15 mouse cellular contexts compared by ENCODE assay signal in genomic region chr8:70885612-70886011, GRCm38 (mm10). TPM values are rescaled to one million over a fixed set of nuclear protein-coding genes. Genes with fewer than 3 reads are reported as not detected.
A peak's percentile ranks its signal among the peaks of the same experiment; 100 is the strongest.
DNase-seq lines count a peak whose midpoint lies in the region; ATAC-seq and TF ChIP-seq lines count a peak whose summit lies in the region.
"Had no signal": no experiment of that assay in that cellular context is flagged by ENCODE, and none has a peak within 500 bp of the region (broad histone marks: within the 10 kb centered on the region; RNA-seq: fewer than 3 reads in every experiment).

No protein-coding gene starts in this region.

- no peak for TF ChIP-seq CTCF in stomach, postnatal 0 days (IDR thresholded peaks at IDR 0.05; ENCODE audit: low read depth)

- TF ChIP-seq EP300 in stomach, postnatal 0 days (optimal IDR thresholded peaks at IDR 0.05) = no peak

- DNase-seq in hindbrain, embryonic 11.5 days (ENCODE audit: low spot score) = peak; percentile 44
- peak; percentile 43 for DNase-seq in thymus, postnatal 0 days (ENCODE audit: low spot score)
- no peak for DNase-seq in thymus, postnatal 25 days
- DNase-seq in embryonic facial prominence, embryonic 14.5 days (ENCODE audit: low spot score) = peak; percentile 42
- DNase-seq in stomach, postnatal 0 days (ENCODE audit: low spot score) = peak; percentile 56
- no peak for DNase-seq in right cerebral cortex, postnatal 14 days
- DNase-seq: heart, adult 18-20 months; right cerebral cortex, postnatal 25 days; thymus, postnatal 36 days had no signal

- H3K36me3 ChIP-seq in hindbrain, embryonic 11.5 days (ENCODE audit: control insufficient read depth, insufficient read depth, low read length) = no peaks in the 10 kb centered on the region
- no peaks in the 10 kb centered on the region for H3K36me3 ChIP-seq in hindbrain, embryonic 16.5 days (ENCODE audit: control insufficient read depth, insufficient read depth, low read length)
- H3K36me3 ChIP-seq in embryonic facial prominence, embryonic 14.5 days (ENCODE audit: control insufficient read depth, insufficient read depth, low read length) = no peaks in the 10 kb centered on the region
- no peaks in the 10 kb centered on the region for H3K36me3 ChIP-seq in stomach, postnatal 0 days (ENCODE audit: control insufficient read depth, insufficient read depth, low read length)
- H3K36me3 ChIP-seq in forebrain, embryonic 16.5 days (ENCODE audit: control insufficient read depth, insufficient read depth) = no peaks in the 10 kb centered on the region
- H3K36me3 ChIP-seq: limb, embryonic 15.5 days; midbrain, embryonic 15.5 days had no signal

- no peak overlapping the region for H3K9ac ChIP-seq in hindbrain, embryonic 11.5 days (ENCODE audit: low read depth, low read length)
- no peak overlapping the region for H3K9ac ChIP-seq in hindbrain, embryonic 16.5 days (ENCODE audit: low read depth, low read length)
- no peak overlapping the region for H3K9ac ChIP-seq in embryonic facial prominence, embryonic 14.5 days (ENCODE audit: low read depth, low read length)
- H3K9ac ChIP-seq in stomach, postnatal 0 days (ENCODE audit: low read length) = no peak overlapping the region
- no peak overlapping the region for H3K9ac ChIP-seq in forebrain, embryonic 16.5 days (replicated peaks; ENCODE audit: low read depth, low read length)
- H3K9ac ChIP-seq: limb, embryonic 15.5 days; midbrain, embryonic 15.5 days had no signal

- H3K27me3 ChIP-seq in hindbrain, embryonic 11.5 days (ENCODE audit: control insufficient read depth, insufficient read depth, low read length) = peaks cover 7% of the 10 kb centered on the region
- peaks cover 4% of the 10 kb centered on the region for H3K27me3 ChIP-seq in hindbrain, embryonic 16.5 days (replicated peaks; ENCODE audit: control insufficient read depth, insufficient read depth, low read length)
- H3K27me3 ChIP-seq in embryonic facial prominence, embryonic 14.5 days (replicated peaks; ENCODE audit: control insufficient read depth, insufficient read depth, low read length) = peaks cover 4% of the 10 kb centered on the region; the same call in 1 of the 2 replicates
- no peaks in the 10 kb centered on the region for H3K27me3 ChIP-seq in stomach, postnatal 0 days (ENCODE audit: control insufficient read depth, insufficient read depth, low read length)
- H3K27me3 ChIP-seq in forebrain, embryonic 16.5 days (replicated peaks; ENCODE audit: control insufficient read depth, insufficient read depth, low read length) = peaks cover under 1% of the 10 kb centered on the region
- H3K27me3 ChIP-seq: Patski had no signal

- no peak overlapping the region for H3K4me2 ChIP-seq in hindbrain, embryonic 11.5 days (replicated peaks; ENCODE audit: low read depth, low read length)
- no peak overlapping the region for H3K4me2 ChIP-seq in hindbrain, embryonic 16.5 days (ENCODE audit: low read length)
- H3K4me2 ChIP-seq in embryonic facial prominence, embryonic 14.5 days (ENCODE audit: low read depth, low read length) = no peak overlapping the region
- no peak overlapping the region for H3K4me2 ChIP-seq in stomach, postnatal 0 days (replicated peaks; ENCODE audit: low read depth)
- no peak overlapping the region for H3K4me2 ChIP-seq in forebrain, embryonic 16.5 days (ENCODE audit: low read length)
- H3K4me2 ChIP-seq: limb, embryonic 15.5 days; midbrain, embryonic 15.5 days had no signal

- H3K27ac ChIP-seq in hindbrain, embryonic 11.5 days (ENCODE audit: low read depth, low read length) = no peak overlapping the region
- no peak overlapping the region for H3K27ac ChIP-seq in hindbrain, embryonic 16.5 days (ENCODE audit: low read depth, low read length)
- H3K27ac ChIP-seq in embryonic facial prominence, embryonic 14.5 days (replicated peaks; ENCODE audit: low read depth, low read length) = no peak overlapping the region
- H3K27ac ChIP-seq in stomach, postnatal 0 days (replicated peaks) = no peak overlapping the region
- no peak overlapping the region for H3K27ac ChIP-seq in forebrain, embryonic 16.5 days (ENCODE audit: low read length)
- H3K27ac ChIP-seq: limb, embryonic 15.5 days; midbrain, embryonic 15.5 days had no signal

- no peaks in the 10 kb centered on the region for H3K9me3 ChIP-seq in hindbrain, embryonic 11.5 days (ENCODE audit: control insufficient read depth, low read length)
- H3K9me3 ChIP-seq in hindbrain, embryonic 16.5 days (ENCODE audit: control insufficient read depth, low read length) = no peaks in the 10 kb centered on the region
- no peaks in the 10 kb centered on the region for H3K9me3 ChIP-seq in embryonic facial prominence, embryonic 14.5 days (ENCODE audit: control insufficient read depth, low read length)
- no peaks in the 10 kb centered on the region for H3K9me3 ChIP-seq in stomach, postnatal 0 days (ENCODE audit: control insufficient read depth, low read length)
- H3K9me3 ChIP-seq in forebrain, embryonic 16.5 days (ENCODE audit: control insufficient read depth, low read length) = no peaks in the 10 kb centered on the region
- H3K9me3 ChIP-seq: limb, embryonic 15.5 days; midbrain, embryonic 15.5 days had no signal

- 14% methylated on average over 12 of the region's 12 CpGs for WGBS in hindbrain, embryonic 11.5 days
- 17% methylated on average over 12 of the region's 12 CpGs for WGBS in hindbrain, embryonic 16.5 days
- 13% methylated on average over 12 of the region's 12 CpGs for WGBS in embryonic facial prominence, embryonic 14.5 days
- WGBS in stomach, postnatal 0 days = 12% methylated on average over 12 of the region's 12 CpGs
- WGBS in forebrain, embryonic 16.5 days = 21% methylated on average over 12 of the region's 12 CpGs

- no peaks in the 10 kb centered on the region; the same call in 1 of the 2 replicates for H3K4me1 ChIP-seq in hindbrain, embryonic 11.5 days (replicated peaks; ENCODE audit: control insufficient read depth, insufficient read depth, low read length)
- no peaks in the 10 kb centered on the region; the same call in 1 of the 2 replicates for H3K4me1 ChIP-seq in hindbrain, embryonic 16.5 days (ENCODE audit: control insufficient read depth, insufficient read depth, low read depth, low read length)
- H3K4me1 ChIP-seq in embryonic facial prominence, embryonic 14.5 days (ENCODE audit: control insufficient read depth, insufficient read depth, low read length) = peaks cover 1% of the 10 kb centered on the region; the same call in 1 of the 2 replicates
- H3K4me1 ChIP-seq in stomach, postnatal 0 days (replicated peaks; ENCODE audit: control insufficient read depth, insufficient read depth) = no peaks in the 10 kb centered on the region
- H3K4me1 ChIP-seq in forebrain, embryonic 16.5 days (replicated peaks; ENCODE audit: control insufficient read depth, insufficient read depth, low read length) = no peaks in the 10 kb centered on the region
- H3K4me1 ChIP-seq: midbrain, embryonic 15.5 days had no signal

- no peak overlapping the region for H3K4me3 ChIP-seq in hindbrain, embryonic 11.5 days (ENCODE audit: low read depth, low read length)
- no peak overlapping the region for H3K4me3 ChIP-seq in hindbrain, embryonic 16.5 days (ENCODE audit: low read length)
- H3K4me3 ChIP-seq in embryonic facial prominence, embryonic 14.5 days (ENCODE audit: low read depth, low read length) = no peak overlapping the region
- no peak overlapping the region for H3K4me3 ChIP-seq in stomach, postnatal 0 days (ENCODE audit: low read depth, low read length)
- H3K4me3 ChIP-seq in forebrain, embryonic 16.5 days (replicated peaks; ENCODE audit: low read length) = no peak overlapping the region
- H3K4me3 ChIP-seq: erythroblast, embryonic 14.5 days; limb, embryonic 15.5 days; midbrain, embryonic 15.5 days had no signal

- ATAC-seq in hindbrain, embryonic 11.5 days (ENCODE audit: low FRiP score) = no peak
- ATAC-seq in hindbrain, embryonic 16.5 days = no peak
- ATAC-seq in embryonic facial prominence, embryonic 14.5 days (ENCODE audit: low read depth) = no peak
- ATAC-seq in stomach, postnatal 0 days (ENCODE audit: low FRiP score, low TSS enrichment) = no peak
- no peak for ATAC-seq in forebrain, embryonic 16.5 days
- ATAC-seq: midbrain, embryonic 15.5 days; Patski had no signal

RNA-seq across cellular contexts. Expression of gene Slc5a5, which starts 6.9 kb away (rescaled TPM):
- polyA plus RNA-seq in hindbrain, embryonic 11.5 days (2014; fragmentation: Nextera tagmentation; extraction: Ambion mirVana) = 0.47 and 0.71 TPM in 2 replicates
- 2.4 and 3.1 TPM in 2 replicates for polyA plus RNA-seq in hindbrain, embryonic 16.5 days (2015; fragmentation: Nextera tagmentation; extraction: Ambion mirVana)
- polyA plus RNA-seq in thymus, postnatal 0 days (2015; fragmentation: Nextera tagmentation; extraction: Ambion mirVana) = 0.49 and 1.6 TPM in 2 replicates
- 0.42 and 0.58 TPM in 2 replicates for polyA plus RNA-seq in embryonic facial prominence, embryonic 14.5 days (2014; fragmentation: Nextera tagmentation; extraction: Ambion mirVana)
- polyA plus RNA-seq in stomach, postnatal 0 days (2015; fragmentation: Nextera tagmentation; extraction: Ambion mirVana) = 42.8 and 58.5 TPM in 2 replicates
- 1.6 and 1.9 TPM in 2 replicates for polyA plus RNA-seq in forebrain, embryonic 16.5 days (2015; fragmentation: Nextera tagmentation; extraction: Ambion mirVana)

RNA-seq across cellular contexts. Expression of gene Rpl18a, which starts 11.6 kb away (rescaled TPM):
- 3,048 and 3,182 TPM in 2 replicates for polyA plus RNA-seq in hindbrain, embryonic 11.5 days (2014; fragmentation: Nextera tagmentation; extraction: Ambion mirVana)
- polyA plus RNA-seq in hindbrain, embryonic 16.5 days (2015; fragmentation: Nextera tagmentation; extraction: Ambion mirVana) = 1,821 and 2,018 TPM in 2 replicates
- polyA plus RNA-seq in thymus, postnatal 0 days (2015; fragmentation: Nextera tagmentation; extraction: Ambion mirVana) = 6,882 and 7,160 TPM in 2 replicates
- 5,430 and 5,481 TPM in 2 replicates for polyA plus RNA-seq in embryonic facial prominence, embryonic 14.5 days (2014; fragmentation: Nextera tagmentation; extraction: Ambion mirVana)
- 4,207 and 4,214 TPM in 2 replicates for polyA plus RNA-seq in stomach, postnatal 0 days (2015; fragmentation: Nextera tagmentation; extraction: Ambion mirVana)
- 2,480 and 2,641 TPM in 2 replicates for polyA plus RNA-seq in forebrain, embryonic 16.5 days (2015; fragmentation: Nextera tagmentation; extraction: Ambion mirVana)

RNA-seq across cellular contexts. Expression of gene Ccdc124, which starts 11.9 kb away (rescaled TPM):
- 162 and 173 TPM in 2 replicates for polyA plus RNA-seq in hindbrain, embryonic 11.5 days (2014; fragmentation: Nextera tagmentation; extraction: Ambion mirVana)
- 168 and 190 TPM in 2 replicates for polyA plus RNA-seq in hindbrain, embryonic 16.5 days (2015; fragmentation: Nextera tagmentation; extraction: Ambion mirVana)
- 93.8 and 98.6 TPM in 2 replicates for polyA plus RNA-seq in thymus, postnatal 0 days (2015; fragmentation: Nextera tagmentation; extraction: Ambion mirVana)
- polyA plus RNA-seq in embryonic facial prominence, embryonic 14.5 days (2014; fragmentation: Nextera tagmentation; extraction: Ambion mirVana) = 87.1 and 91.3 TPM in 2 replicates
- 73.2 and 74.1 TPM in 2 replicates for polyA plus RNA-seq in stomach, postnatal 0 days (2015; fragmentation: Nextera tagmentation; extraction: Ambion mirVana)
- polyA plus RNA-seq in forebrain, embryonic 16.5 days (2015; fragmentation: Nextera tagmentation; extraction: Ambion mirVana) = 152 and 167 TPM in 2 replicates

RNA-seq across cellular contexts. Expression of gene Map1s, which starts 20.1 kb away (rescaled TPM):
- polyA plus RNA-seq in hindbrain, embryonic 11.5 days (2014; fragmentation: Nextera tagmentation; extraction: Ambion mirVana) = 32.3 and 34.3 TPM in 2 replicates
- 57.8 and 71.4 TPM in 2 replicates for polyA plus RNA-seq in hindbrain, embryonic 16.5 days (2015; fragmentation: Nextera tagmentation; extraction: Ambion mirVana)
- polyA plus RNA-seq in thymus, postnatal 0 days (2015; fragmentation: Nextera tagmentation; extraction: Ambion mirVana) = 45.0 and 45.3 TPM in 2 replicates
- 41.3 and 49.7 TPM in 2 replicates for polyA plus RNA-seq in embryonic facial prominence, embryonic 14.5 days (2014; fragmentation: Nextera tagmentation; extraction: Ambion mirVana)
- polyA plus RNA-seq in stomach, postnatal 0 days (2015; fragmentation: Nextera tagmentation; extraction: Ambion mirVana) = 15.2 and 15.6 TPM in 2 replicates
- 63.5 and 67.7 TPM in 2 replicates for polyA plus RNA-seq in forebrain, embryonic 16.5 days (2015; fragmentation: Nextera tagmentation; extraction: Ambion mirVana)

RNA-seq across cellular contexts. Expression of gene Kcnn1, which starts 22.6 kb away (rescaled TPM):
- 10.7 and 12.2 TPM in 2 replicates for polyA plus RNA-seq in hindbrain, embryonic 11.5 days (2014; fragmentation: Nextera tagmentation; extraction: Ambion mirVana)
- polyA plus RNA-seq in hindbrain, embryonic 16.5 days (2015; fragmentation: Nextera tagmentation; extraction: Ambion mirVana) = 16.3 and 18.5 TPM in 2 replicates
- polyA plus RNA-seq in thymus, postnatal 0 days (2015; fragmentation: Nextera tagmentation; extraction: Ambion mirVana) = 0.36 and 0.85 TPM in 2 replicates
- polyA plus RNA-seq in embryonic facial prominence, embryonic 14.5 days (2014; fragmentation: Nextera tagmentation; extraction: Ambion mirVana) = 2.9 and 3.4 TPM in 2 replicates
- 0.64 and 0.72 TPM in 2 replicates for polyA plus RNA-seq in stomach, postnatal 0 days (2015; fragmentation: Nextera tagmentation; extraction: Ambion mirVana)
- 11.2 and 13.4 TPM in 2 replicates for polyA plus RNA-seq in forebrain, embryonic 16.5 days (2015; fragmentation: Nextera tagmentation; extraction: Ambion mirVana)

Comparison
In these comparisons a context has a peak if more than half of its experiments do, and no peak if none do; other contexts are left out.
1. DNase-seq: peak in hindbrain, embryonic 11.5 days (single experiment), thymus, postnatal 0 days (single experiment), embryonic facial prominence, embryonic 14.5 days (single experiment) and stomach, postnatal 0 days (single experiment); none in thymus, postnatal 25 days (single experiment) and right cerebral cortex, postnatal 14 days (single experiment).
2. RNA of gene Slc5a5, which starts 6.9 kb away (polyA plus RNA-seq): 42.8 to 58.5 TPM in stomach, postnatal 0 days; 2.4 to 3.1 TPM in hindbrain, embryonic 16.5 days, 1.6 to 1.9 TPM in forebrain, embryonic 16.5 days, 0.47 to 0.71 TPM in hindbrain, embryonic 11.5 days, 0.49 to 1.6 TPM in thymus, postnatal 0 days and 0.42 to 0.58 TPM in embryonic facial prominence, embryonic 14.5 days; every median in the first group is over 10 times any median in the second.